Mouse (Mus musculus): Measurements from ENCODE around the gene Olfr544. TPM values are rescaled to one million over a fixed set of nuclear protein-coding genes. Genes with fewer than 3 reads are reported as not detected.
A peak's percentile ranks its signal among the peaks of the same experiment; 100 is the strongest.

The Olfr544 gene
- 0.03 and 0.13 TPM in 2 replicates for polyA plus RNA-seq (2015; fragmentation: Nextera tagmentation; extraction: Ambion mirVana)

GRCm38 (mm10) chr7:102488161-102488560, at the start of gene Olfr544:
Olfr544 (minus strand) TSS chr7:102488313.
- DNase-seq (no peak), ATAC-seq (ENCODE audit: low read depth) (no peak)
- WGBS (ENCODE audit: insufficient replicate concordance): 25% methylated on average over 1 of the region's 1 CpGs
- Histone ChIP-seq H3K4me1 (replicated peaks) (peaks cover 33% of the 10 kb centered on the region), H3K27me3 (no peaks in the 10 kb centered on the region), H3K4me3 (replicated peaks) (no peak within 1 kb of the TSS), H3K9ac (no peak within 1 kb of the TSS), H3K4me2 (no peak within 1 kb of the TSS), H3K9me3 (replicated peaks) (no peaks in the 10 kb centered on the region), H3K27ac (no peak within 1 kb of the TSS), H3K36me3 (no peaks in the 10 kb centered on the region)

GRCm38 (mm10) chr7:102534449-102534848, 46.3 kb upstream of the Olfr544 start, which contains the start of gene Olfr547:
Olfr547 (plus strand) TSS chr7:102534749.
- H3K27me3 ChIP-seq: no peaks in the 10 kb centered on the region
- ATAC-seq (ENCODE audit: low read depth): no peak
- H3K9ac ChIP-seq: no peak within 1 kb of the TSS
- H3K9me3 ChIP-seq (replicated peaks): no peaks in the 10 kb centered on the region
- DNase-seq: no peak
- H3K4me3 ChIP-seq (replicated peaks): no peak within 1 kb of the TSS
- no peaks in the 10 kb centered on the region for H3K4me1 ChIP-seq (replicated peaks)
- no peaks in the 10 kb centered on the region for H3K36me3 ChIP-seq
- 61% methylated on average over 1 of the region's 1 CpGs for WGBS (ENCODE audit: insufficient replicate concordance)
- H3K27ac ChIP-seq: no peak within 1 kb of the TSS
- no peak within 1 kb of the TSS for H3K4me2 ChIP-seq

GRCm38 (mm10) chr7:102529052-102529451, 40.9 kb upstream of the Olfr544 start:
- no peak overlapping the region for H3K27ac ChIP-seq
- no peaks in the 10 kb centered on the region for H3K36me3 ChIP-seq
- H3K27me3 ChIP-seq: no peaks in the 10 kb centered on the region
- DNase-seq: no peak
- H3K4me3 ChIP-seq (replicated peaks): no peak overlapping the region
- H3K4me2 ChIP-seq: no peak overlapping the region
- no peak overlapping the region for H3K9ac ChIP-seq
- H3K9me3 ChIP-seq (replicated peaks): no peaks in the 10 kb centered on the region
- no peaks in the 10 kb centered on the region for H3K4me1 ChIP-seq (replicated peaks)
- ATAC-seq (ENCODE audit: low read depth): no peak
- 43% methylated on average over 1 of the region's 1 CpGs for WGBS (ENCODE audit: insufficient replicate concordance)

- DNase-seq: no peak
- H3K27me3 ChIP-seq: peaks cover 11% of the 10 kb centered on the region
- no peak overlapping the region for H3K4me3 ChIP-seq (replicated peaks)
- H3K9me3 ChIP-seq (replicated peaks): no peaks in the 10 kb centered on the region
- H3K9ac ChIP-seq: no peak overlapping the region
- H3K4me2 ChIP-seq: no peak overlapping the region
- H3K36me3 ChIP-seq: no peaks in the 10 kb centered on the region
- H3K27ac ChIP-seq: no peak overlapping the region
- no peak for ATAC-seq (ENCODE audit: low read depth)
- peaks cover 18% of the 10 kb centered on the region for H3K4me1 ChIP-seq (replicated peaks)
- WGBS (ENCODE audit: insufficient replicate concordance): 59% methylated on average over 2 of the region's 2 CpGs
These were observed 28.9 kb upstream of the Olfr544 start for GRCm38 (mm10) chr7:102517051-102517335.

GRCm38 (mm10) chr7:102516261-102517050, 28.3 kb upstream of the Olfr544 start:
- Histone ChIP-seq H3K9me3 (replicated peaks) (no peaks in the 10 kb centered on the region), H3K9ac (no peak overlapping the region), H3K36me3 (no peaks in the 10 kb centered on the region), H3K27ac (no peak overlapping the region), H3K4me2 (no peak overlapping the region), H3K4me3 (replicated peaks) (no peak overlapping the region), H3K4me1 (replicated peaks) (peaks cover 18% of the 10 kb centered on the region), H3K27me3 (peaks cover 13% of the 10 kb centered on the region)
- 49% methylated on average over 10 of the region's 10 CpGs for WGBS (ENCODE audit: insufficient replicate concordance)
- no peak for ATAC-seq (ENCODE audit: low read depth)
- DNase-seq: no peak

GRCm38 (mm10) chr7:102514144-102514543, 26.0 kb upstream of the Olfr544 start:
- no peak overlapping the region for H3K9ac ChIP-seq

GRCm38 (mm10) chr7:102512814-102513435, 24.8 kb upstream of the Olfr544 start:
- H3K36me3 ChIP-seq: no peaks in the 10 kb centered on the region
- DNase-seq (peak; percentile 53), ATAC-seq (ENCODE audit: low read depth) (peak; percentile 86)
- peak overlapping the region; percentile 62 for H3K9ac ChIP-seq
- peak overlapping the region; percentile 76 for H3K4me2 ChIP-seq
- WGBS (ENCODE audit: insufficient replicate concordance): 1% methylated on average over 54 of the region's 54 CpGs
- H3K4me3 ChIP-seq (replicated peaks): peak overlapping the region; percentile 52
- peaks cover 14% of the 10 kb centered on the region for H3K27me3 ChIP-seq
- H3K4me1 ChIP-seq (replicated peaks): peaks cover 18% of the 10 kb centered on the region
- no peak overlapping the region for H3K27ac ChIP-seq
- H3K9me3 ChIP-seq (replicated peaks): no peaks in the 10 kb centered on the region

More at GRCm38 (mm10) chr7:102514144-102514543, 26.0 kb upstream of the Olfr544 start:
- ATAC-seq (ENCODE audit: low read depth) (no peak), DNase-seq (no peak)
- peaks cover 18% of the 10 kb centered on the region for H3K4me1 ChIP-seq (replicated peaks)
- peaks cover 14% of the 10 kb centered on the region for H3K27me3 ChIP-seq
- H3K4me2 ChIP-seq: no peak overlapping the region
- no peak overlapping the region for H3K27ac ChIP-seq
- H3K9me3 ChIP-seq (replicated peaks): no peaks in the 10 kb centered on the region
- no peak overlapping the region for H3K4me3 ChIP-seq (replicated peaks)
- WGBS (ENCODE audit: insufficient replicate concordance): 14% methylated on average over 4 of the region's 4 CpGs
- no peaks in the 10 kb centered on the region for H3K36me3 ChIP-seq

- 67% methylated on average over 10 of the region's 10 CpGs for WGBS (ENCODE audit: insufficient replicate concordance)
- Histone ChIP-seq H3K4me1 (replicated peaks) (peaks cover 18% of the 10 kb centered on the region), H3K9me3 (replicated peaks) (no peaks in the 10 kb centered on the region), H3K4me3 (replicated peaks) (no peak overlapping the region), H3K27me3 (peaks cover 14% of the 10 kb centered on the region), H3K27ac (no peak overlapping the region), H3K9ac (no peak overlapping the region), H3K4me2 (no peak overlapping the region), H3K36me3 (no peaks in the 10 kb centered on the region)
- DNase-seq (no peak), ATAC-seq (ENCODE audit: low read depth) (no peak)
These were observed 23.8 kb upstream of the Olfr544 start for GRCm38 (mm10) chr7:102511927-102512326.

GRCm38 (mm10) chr7:102509726-102510125, 21.6 kb upstream of the Olfr544 start:
- no peak overlapping the region for H3K9ac ChIP-seq
- peaks cover 18% of the 10 kb centered on the region for H3K4me1 ChIP-seq (replicated peaks)
- no peaks in the 10 kb centered on the region for H3K9me3 ChIP-seq (replicated peaks)
- 69% methylated on average over 7 of the region's 7 CpGs for WGBS (ENCODE audit: insufficient replicate concordance)
- no peak overlapping the region for H3K4me3 ChIP-seq (replicated peaks)
- H3K36me3 ChIP-seq: no peaks in the 10 kb centered on the region
- ATAC-seq (ENCODE audit: low read depth): no peak
- peaks cover 14% of the 10 kb centered on the region for H3K27me3 ChIP-seq
- H3K27ac ChIP-seq: no peak overlapping the region
- H3K4me2 ChIP-seq: no peak overlapping the region
- DNase-seq: no peak

- DNase-seq: no peak
- no peak for ATAC-seq (ENCODE audit: low read depth)
- Histone ChIP-seq H3K36me3 (no peaks in the 10 kb centered on the region), H3K9me3 (replicated peaks) (no peaks in the 10 kb centered on the region), H3K4me1 (replicated peaks) (peaks cover 11% of the 10 kb centered on the region), H3K4me3 (replicated peaks) (no peak overlapping the region), H3K27me3 (peaks cover 11% of the 10 kb centered on the region; the same call in 1 of the 2 replicates), H3K9ac (no peak overlapping the region), H3K27ac (no peak overlapping the region), H3K4me2 (no peak overlapping the region)
- WGBS (ENCODE audit: insufficient replicate concordance): 82% methylated on average over 6 of the region's 6 CpGs
These were observed 20.6 kb upstream of the Olfr544 start for GRCm38 (mm10) chr7:102508666-102509065.

- Histone ChIP-seq H3K9me3 (replicated peaks) (no peaks in the 10 kb centered on the region), H3K36me3 (no peaks in the 10 kb centered on the region), H3K27me3 (peaks cover 11% of the 10 kb centered on the region; the same call in 1 of the 2 replicates), H3K9ac (no peak overlapping the region), H3K27ac (no peak overlapping the region), H3K4me3 (replicated peaks) (no peak overlapping the region), H3K4me1 (replicated peaks) (peaks cover 5% of the 10 kb centered on the region; the same call in 1 of the 2 replicates), H3K4me2 (no peak overlapping the region)
- 74% methylated on average over 9 of the region's 9 CpGs for WGBS (ENCODE audit: insufficient replicate concordance)
- DNase-seq: no peak
- no peak for ATAC-seq (ENCODE audit: low read depth)
These were observed 20.0 kb upstream of the Olfr544 start for GRCm38 (mm10) chr7:102508066-102508465.
